30 mouse cellular contexts compared by ENCODE assay signal in the genomic region with DNA sequence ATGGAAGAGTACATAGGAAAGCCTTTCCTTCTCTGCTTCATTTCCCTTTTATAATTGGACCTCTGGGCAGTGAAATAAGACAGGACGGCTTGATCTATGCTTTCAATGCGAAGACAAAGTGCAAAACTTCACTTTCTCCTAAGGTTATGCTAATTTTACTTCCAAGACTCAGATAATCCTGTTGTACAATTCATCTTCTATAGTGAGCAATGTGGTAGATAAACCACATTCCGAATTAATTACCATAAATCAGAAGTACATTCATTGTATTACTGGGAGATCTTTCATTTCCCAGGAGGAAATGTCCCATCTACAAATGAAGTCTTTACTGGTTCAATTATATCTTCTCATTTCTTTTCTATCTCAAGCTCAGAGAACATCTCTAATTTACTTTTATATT.
"Had no signal": no experiment of that assay in that cellular context is flagged by ENCODE, and none has a peak within 500 bp of the region (broad histone marks: within the 10 kb centered on the region; RNA-seq: fewer than 3 reads in every experiment).

No protein-coding gene starts in this region.

- H3K27me3 ChIP-seq: limb, embryonic 12.5 days; limb, embryonic 13.5 days; limb, embryonic 15.5 days; liver, embryonic 12.5 days; liver, embryonic 13.5 days; liver, embryonic 15.5 days; lung, embryonic 15.5 days; megakaryocyte, embryonic 14.5 days; midbrain, embryonic 13.5 days; midbrain, embryonic 15.5 days; neural tube, embryonic 12.5 days had no signal

- H3K9ac ChIP-seq: limb, embryonic 12.5 days; limb, embryonic 13.5 days; limb, embryonic 15.5 days; liver, embryonic 12.5 days; liver, embryonic 13.5 days; liver, embryonic 14.5 days; liver, embryonic 15.5 days; liver, postnatal 0 days; lung, embryonic 14.5 days; lung, embryonic 15.5 days; midbrain, embryonic 13.5 days; midbrain, embryonic 15.5 days; neural tube, embryonic 12.5 days had no signal

- H3K4me3 ChIP-seq: left cerebral cortex, adult 2 months; limb, embryonic 10.5 days; limb, embryonic 12.5 days; limb, embryonic 13.5 days; limb, embryonic 15.5 days; liver, embryonic 12.5 days; liver, embryonic 13.5 days; liver, embryonic 15.5 days; lung, embryonic 15.5 days; megakaryocyte, embryonic 14.5 days; midbrain, embryonic 10.5 days; midbrain, embryonic 13.5 days; midbrain, embryonic 15.5 days; myocyte; neural tube, embryonic 12.5 days had no signal

- H3K36me3 ChIP-seq: limb, embryonic 10.5 days; limb, embryonic 12.5 days; limb, embryonic 13.5 days; limb, embryonic 15.5 days; liver, embryonic 12.5 days; liver, embryonic 13.5 days; liver, embryonic 15.5 days; lung, embryonic 15.5 days; midbrain, embryonic 10.5 days; midbrain, embryonic 13.5 days; midbrain, embryonic 15.5 days; neural tube, embryonic 12.5 days had no signal

- H3K9me3 ChIP-seq: limb, embryonic 10.5 days; limb, embryonic 13.5 days; limb, embryonic 15.5 days; liver, embryonic 12.5 days; liver, embryonic 13.5 days; liver, embryonic 15.5 days; lung, embryonic 15.5 days; megakaryocyte, embryonic 14.5 days; midbrain, embryonic 10.5 days; midbrain, embryonic 13.5 days; midbrain, embryonic 15.5 days had no signal

- ATAC-seq: liver, embryonic 12.5 days; liver, postnatal 0 days; lung, postnatal 0 days; midbrain, embryonic 13.5 days; midbrain, embryonic 15.5 days; midbrain, embryonic 16.5 days had no signal

- H3K4me1 ChIP-seq: limb, embryonic 10.5 days; limb, embryonic 12.5 days; limb, embryonic 13.5 days; limb, embryonic 15.5 days; liver, embryonic 12.5 days; liver, embryonic 13.5 days; liver, embryonic 15.5 days; lung, embryonic 15.5 days; megakaryocyte, embryonic 14.5 days; midbrain, embryonic 15.5 days; neural tube, embryonic 12.5 days had no signal

- H3K27ac ChIP-seq: left cerebral cortex, adult 2 months; limb, embryonic 10.5 days; limb, embryonic 12.5 days; limb, embryonic 13.5 days; limb, embryonic 15.5 days; liver, embryonic 12.5 days; liver, embryonic 13.5 days; liver, embryonic 14.5 days; liver, embryonic 15.5 days; lung, embryonic 15.5 days; macrophage; midbrain, embryonic 10.5 days; midbrain, embryonic 13.5 days; midbrain, embryonic 15.5 days; neural tube, embryonic 12.5 days had no signal

- H3K4me2 ChIP-seq: limb, embryonic 12.5 days; limb, embryonic 13.5 days; limb, embryonic 15.5 days; liver, embryonic 11.5 days; liver, embryonic 12.5 days; liver, embryonic 13.5 days; liver, embryonic 15.5 days; lung, embryonic 14.5 days; lung, embryonic 15.5 days; midbrain, embryonic 13.5 days; midbrain, embryonic 15.5 days; neural tube, embryonic 12.5 days had no signal

- DNase-seq: left cerebral cortex, postnatal 4 days; liver; liver, embryonic 13.5 days; liver, postnatal 0 days; lung, adult 18-20 months; lung, adult 2 months; lung, embryonic 14.5 days; lung, postnatal 10 days; lung, postnatal 14 days; lung, postnatal 36 days; lung, postnatal 4 days had no signal
